Mouse (Mus musculus) liver, embryonic 14.5 days (tissue): ENCODE measurements around the gene Tbc1d4. TPM values are rescaled to one million over a fixed set of nuclear protein-coding genes. Genes with fewer than 3 reads are reported as not detected.

Experiments
- ATAC-seq: fragments of 200-750 bp; cut with Nextera tagmentation; 2 replicates; pipeline ENCODE4 v1.8.0; 2017; ENCODE audit warnings: moderate number of reproducible peaks, mild to moderate bottlenecking, moderate library complexity; ENCODE audit not compliant: insufficient read depth
- DNase-seq, 3 experiments: peaks; one replicate each; pipeline ENCODE4 v3.0.0-alpha.2; 2012 to 2013; ENCODE audit warnings: low read depth in 3 of 3, low spot score in 3 of 3
- H3K27ac ChIP-seq: fragments of 300-500 bp; sonication (generic); 2 replicates; pipeline ENCODE4 v1.5.1; 2014; ENCODE audit warnings: moderate library complexity, mild to moderate bottlenecking, control low read depth, inconsistent platforms
- H3K27me3 ChIP-seq: fragments of 300-500 bp; sonication (generic); 2 replicates; pipeline ENCODE4 v1.6.1; 2014; ENCODE audit warnings: mild to moderate bottlenecking, low read length, moderate library complexity; ENCODE audit not compliant: control insufficient read depth, insufficient read depth
- H3K36me3 ChIP-seq: fragments of 300-500 bp; sonication (generic); replicated peaks from 2 replicates; pipeline ENCODE4 v1.6.1; 2014; ENCODE audit warnings: low read depth; ENCODE audit not compliant: control insufficient read depth, insufficient read depth
- H3K4me1 ChIP-seq, 2 experiments: fragments of 200-500 bp in 1 of 2; fragments of 300-500 bp in 1 of 2; sonication (generic) in 1 of 2; replicated peaks; 2 replicates each; pipeline ENCODE4 v1.6.1; 2012 to 2014; ENCODE audit warnings: antibody characterized with exemption in 1 of 2, inconsistent platforms in 1 of 2, low read length in 1 of 2; ENCODE audit not compliant: control insufficient read depth in 2 of 2, insufficient read depth in 2 of 2
- H3K4me2 ChIP-seq: fragments of 300-500 bp; sonication (generic); 2 replicates; pipeline ENCODE4 v1.6.1; 2014; ENCODE audit warnings: low read depth, mild to moderate bottlenecking, control low read depth, moderate library complexity
- H3K4me3 ChIP-seq, 2 experiments: fragments of 200-500 bp in 1 of 2; fragments of 300-500 bp in 1 of 2; sonication (generic) in 1 of 2; 2 replicates each; pipeline ENCODE4 v1.5.1; 2012 to 2014; ENCODE audit warnings: low read depth in 2 of 2, low read length in 2 of 2, mild to moderate bottlenecking in 2 of 2, control low read depth in 1 of 2, inconsistent platforms in 1 of 2, moderate library complexity in 1 of 2; ENCODE audit not compliant: insufficient read depth in 1 of 2
- H3K9ac ChIP-seq: fragments of 300-500 bp; sonication (generic); replicated peaks from 2 replicates; pipeline ENCODE4 v1.6.1; 2014; ENCODE audit warnings: mild to moderate bottlenecking, control low read depth, moderate library complexity
- H3K9me3 ChIP-seq: fragments of 300-500 bp; sonication (generic); 2 replicates; pipeline ENCODE4 v1.6.1; 2016; ENCODE audit warnings: low read length, mixed read lengths; ENCODE audit not compliant: control insufficient read depth
- CTCF ChIP-seq: IDR thresholded peaks from 2 replicates; pipeline ENCODE4 v1.5.1; 2016; ENCODE audit warnings: antibody characterized with exemption, low read depth, control low read depth
- EP300 ChIP-seq: IDR thresholded peaks from 2 replicates; pipeline ENCODE4 v1.6.1; 2016; ENCODE audit warnings: antibody characterized with exemption, low read depth
- WGBS: fragments of 180-500 bp; shearing (Covaris S2); extraction: QIAGEN DNeasy Blood & Tissue Kit; methylation state at CpG from one replicate; pipeline ENCODE4 v1.1.7; 2014; ENCODE audit not compliant: insufficient replicate concordance; 5-methylcytosine and 5-hydroxymethylcytosine counted together
- polyA plus RNA-seq, 2 experiments: library from polyadenylated mRNA; depleted of rRNA in 1 of 2; stranded (reverse) in 1 of 2; unstranded in 1 of 2; fragments of >200 nt; fragmentation: Nextera tagmentation in 1 of 2; extraction: Ambion mirVana in 1 of 2; gene quantifications; 2 replicates each; pipeline versions ENCODE4 v1.2.1 to v1.2.3; 2012 to 2014

Gene Tbc1d4
- polyA plus RNA-seq, 2 experiments: 0.85 to 1.3 TPM

DNA sequence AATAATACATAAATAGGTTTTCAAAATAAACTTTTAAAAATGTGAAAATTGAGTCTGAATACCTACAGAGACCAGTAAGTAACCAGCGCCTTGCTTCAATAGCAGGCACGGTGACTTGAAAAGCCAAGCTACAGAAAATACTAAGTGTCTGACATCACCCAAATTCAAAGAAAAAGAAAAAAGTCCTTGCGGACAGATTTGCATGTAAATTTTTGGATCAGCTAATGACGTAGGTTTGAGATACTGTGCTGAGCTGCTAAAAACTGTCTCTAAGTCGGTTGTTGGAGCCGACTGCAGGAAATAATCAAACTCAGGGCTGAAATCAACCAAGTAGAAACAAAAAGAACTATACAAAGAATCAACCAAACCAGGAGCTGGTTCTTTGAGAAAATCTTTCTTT lies 107.1 kb downstream of the Tbc1d4 start:
- Histone ChIP-seq H3K4me2 (no peak overlapping the region), H3K9ac (no peak overlapping the region), H3K4me1 (no peaks in the 10 kb centered on the region), H3K36me3 (no peaks in the 10 kb centered on the region), H3K27ac (no peak overlapping the region), H3K4me3 (no peak overlapping the region), H3K27me3 (no peaks in the 10 kb centered on the region), H3K9me3 (no peaks in the 10 kb centered on the region)
- TF ChIP-seq CTCF (no peak), EP300 (no peak)
- ATAC-seq (no peak), DNase-seq (no peak)
- WGBS: 72% methylated on average over 6 of the region's 6 CpGs

- no peak for ATAC-seq
- no peak overlapping the region for H3K4me3 ChIP-seq
- H3K4me2 ChIP-seq: no peak overlapping the region
- no peak overlapping the region for H3K9ac ChIP-seq
- H3K27me3 ChIP-seq: no peaks in the 10 kb centered on the region
- H3K9me3 ChIP-seq: no peaks in the 10 kb centered on the region
- TF ChIP-seq EP300: no peak
- no peak for DNase-seq
- no peak overlapping the region for H3K27ac ChIP-seq
- no peaks in the 10 kb centered on the region for H3K36me3 ChIP-seq
- 75% methylated on average over 11 of the region's 11 CpGs for WGBS
- H3K4me1 ChIP-seq: no peaks in the 10 kb centered on the region
These were observed 107.5 kb downstream of the Tbc1d4 start for GRCm38 (mm10) chr14:101501452-101501851.

- WGBS: 76% methylated on average over 11 of the region's 11 CpGs
- H3K4me3 ChIP-seq: no peak overlapping the region
- DNase-seq (no peak), ATAC-seq (no peak)
- no peaks in the 10 kb centered on the region for H3K27me3 ChIP-seq
- H3K9ac ChIP-seq: no peak overlapping the region
- H3K4me2 ChIP-seq: no peak overlapping the region
- TF ChIP-seq EP300: no peak
- TF ChIP-seq CTCF: no peak
- H3K4me1 ChIP-seq: no peaks in the 10 kb centered on the region
- no peaks in the 10 kb centered on the region for H3K36me3 ChIP-seq
- H3K9me3 ChIP-seq: no peaks in the 10 kb centered on the region
- no peak overlapping the region for H3K27ac ChIP-seq
These were observed 108.2 kb downstream of the Tbc1d4 start for GRCm38 (mm10) chr14:101500826-101501225.

- 67% methylated on average over 1 of the region's 1 CpGs for WGBS
- Histone ChIP-seq H3K9me3 (no peaks in the 10 kb centered on the region), H3K27me3 (no peaks in the 10 kb centered on the region), H3K4me3 (no peak overlapping the region), H3K36me3 (no peaks in the 10 kb centered on the region), H3K4me2 (no peak overlapping the region), H3K27ac (no peak overlapping the region), H3K4me1 (no peaks in the 10 kb centered on the region), H3K9ac (no peak overlapping the region)
- TF ChIP-seq EP300 (no peak), CTCF (no peak)
- DNase-seq (no peak), ATAC-seq (no peak)
These were observed 109.2 kb downstream of the Tbc1d4 start for GRCm38 (mm10) chr14:101499838-101500237.

DNA sequence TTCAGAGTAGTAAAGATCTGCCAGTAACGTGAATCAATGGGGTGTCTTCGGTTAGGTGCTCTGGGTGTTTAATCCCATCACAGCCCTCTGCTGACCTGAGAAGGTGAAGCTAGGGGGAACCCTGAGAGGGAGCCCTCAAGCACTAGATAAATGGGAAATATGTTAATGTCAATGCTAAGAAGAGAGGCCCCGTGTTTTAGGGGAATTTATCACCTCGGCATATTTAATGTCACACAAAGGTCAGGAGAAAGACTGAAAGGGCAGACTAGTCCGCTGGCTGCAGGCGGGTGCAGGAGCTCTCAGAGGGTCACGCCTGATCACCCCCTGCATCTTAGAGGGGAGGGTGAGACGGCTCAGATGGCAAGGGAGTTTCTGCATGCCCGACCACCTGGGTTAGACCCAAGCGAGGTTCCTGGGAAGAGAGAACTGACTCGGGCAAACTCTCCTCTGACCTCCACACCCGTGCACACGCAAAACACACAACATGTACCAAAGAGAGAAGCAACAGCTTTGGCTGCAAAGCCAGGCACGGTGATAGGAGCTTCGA lies 120.7 kb downstream of the Tbc1d4 start:
- Histone ChIP-seq H3K9me3 (no peaks in the 10 kb centered on the region), H3K27me3 (no peaks in the 10 kb centered on the region), H3K36me3 (no peaks in the 10 kb centered on the region), H3K4me2 (no peak overlapping the region), H3K9ac (no peak overlapping the region), H3K4me1 (no peaks in the 10 kb centered on the region), H3K4me3 (no peak overlapping the region), H3K27ac (no peak overlapping the region)
- TF ChIP-seq EP300 (no peak), CTCF (no peak)
- ATAC-seq: no peak
- no peak for DNase-seq
- WGBS: 65% methylated on average over 15 of the region's 15 CpGs
